Mouse (Mus musculus) lung, embryonic 16.5 days (tissue): Measurements from ENCODE around the gene 1700001C19Rik. TPM values are rescaled to one million over a fixed set of nuclear protein-coding genes. Genes with fewer than 3 reads are reported as not detected.

Experiments
- ATAC-seq: fragments of 200-750 bp; cut with Nextera tagmentation; 2 replicates; pipeline ENCODE4 v1.8.0; 2017; ENCODE audit warnings: low read depth, mild to moderate bottlenecking, moderate library complexity
- H3K27ac ChIP-seq: fragments of 300-500 bp; sonication (generic); 2 replicates; pipeline ENCODE4 v1.5.1; 2014; ENCODE audit warnings: mild to moderate bottlenecking, control low read depth, low read length
- H3K27me3 ChIP-seq: fragments of 300-500 bp; sonication (generic); 2 replicates; pipeline ENCODE4 v1.6.1; 2014; ENCODE audit warnings: low read depth, low read length, mixed read lengths; ENCODE audit not compliant: control insufficient read depth, insufficient read depth
- H3K36me3 ChIP-seq: fragments of 300-500 bp; sonication (generic); 2 replicates; pipeline ENCODE4 v1.6.1; 2014; ENCODE audit warnings: low read length; ENCODE audit not compliant: control insufficient read depth, insufficient read depth
- H3K4me1 ChIP-seq: fragments of 300-500 bp; sonication (generic); replicated peaks from 2 replicates; pipeline ENCODE4 v1.6.1; 2014; ENCODE audit warnings: low read length, mixed read lengths; ENCODE audit not compliant: control insufficient read depth, insufficient read depth
- H3K4me2 ChIP-seq: fragments of 300-500 bp; sonication (generic); 2 replicates; pipeline ENCODE4 v1.6.1; 2014; ENCODE audit warnings: low read depth, low read length, control low read depth
- H3K4me3 ChIP-seq: fragments of 300-500 bp; sonication (generic); 2 replicates; pipeline ENCODE4 v1.5.1; 2014; ENCODE audit warnings: mild to moderate bottlenecking, low read length, control low read depth
- H3K9ac ChIP-seq: fragments of 300-500 bp; sonication (generic); 2 replicates; pipeline ENCODE4 v1.6.1; 2014; ENCODE audit warnings: low read length, control low read depth
- H3K9me3 ChIP-seq: fragments of 300-500 bp; sonication (generic); 2 replicates; pipeline ENCODE4 v1.6.1; 2016; ENCODE audit warnings: low read length; ENCODE audit not compliant: control insufficient read depth
- WGBS: fragments of 180-500 bp; shearing (Covaris S2); extraction: QIAGEN DNeasy Blood & Tissue Kit; methylation state at CpG from one replicate; pipeline ENCODE4 v1.1.7; 2014; 5-methylcytosine and 5-hydroxymethylcytosine counted together
- polyA plus RNA-seq: library from polyadenylated mRNA; unstranded; fragments of >200 nt; fragmentation: Nextera tagmentation; extraction: Ambion mirVana; gene quantifications from 2 replicates; pipeline ENCODE4 v1.2.1, GENCODE M21; 2015

The 1700001C19Rik gene
- polyA plus RNA-seq, 1 experiment from 2014 or later = not detected

- WGBS = 84% methylated on average over 6 of the region's 6 CpGs
- peaks cover 30% of the 10 kb centered on the region for H3K36me3 ChIP-seq
- ATAC-seq = no peak
Measured at GRCm38 (mm10) chr17:47376779-47377280, 60.3 kb downstream of the 1700001C19Rik start.

GRCm38 (mm10) chr17:47373991-47374390, 63.2 kb downstream of the 1700001C19Rik start:
- H3K4me2 ChIP-seq = no peak overlapping the region
- H3K36me3 ChIP-seq = peaks cover 24% of the 10 kb centered on the region
- H3K9ac ChIP-seq = no peak overlapping the region
- no peaks in the 10 kb centered on the region for H3K9me3 ChIP-seq
- no peak overlapping the region for H3K4me3 ChIP-seq
- no peak for ATAC-seq
- no peaks in the 10 kb centered on the region for H3K27me3 ChIP-seq
- WGBS = 86% methylated on average over 6 of the region's 6 CpGs
- H3K4me1 ChIP-seq = 0 out of 2 replicates have a peak, but pooled peaks cover 2% of the 10 kb centered on the region
- H3K27ac ChIP-seq = no peak overlapping the region

More at GRCm38 (mm10) chr17:47376779-47377280, 60.3 kb downstream of the 1700001C19Rik start:
- H3K9me3 ChIP-seq = no peaks in the 10 kb centered on the region
- H3K4me3 ChIP-seq = no peak overlapping the region
- no peak overlapping the region for H3K4me2 ChIP-seq
- H3K27me3 ChIP-seq = no peaks in the 10 kb centered on the region
- H3K9ac ChIP-seq = no peak overlapping the region
- H3K4me1 ChIP-seq = no peaks in the 10 kb centered on the region
- H3K27ac ChIP-seq = no peak overlapping the region

GRCm38 (mm10) chr17:47371451-47371850, 65.7 kb downstream of the 1700001C19Rik start:
- Histone ChIP-seq H3K4me3 (no peak overlapping the region), H3K4me1 (0 out of 2 replicates have a peak, but pooled peaks cover 2% of the 10 kb centered on the region), H3K36me3 (peaks cover 12% of the 10 kb centered on the region), H3K27ac (no peak overlapping the region), H3K27me3 (no peaks in the 10 kb centered on the region; the same call in 1 of the 2 replicates), H3K9ac (no peak overlapping the region), H3K4me2 (no peak overlapping the region), H3K9me3 (no peaks in the 10 kb centered on the region)
- WGBS = 4% methylated on average over 4 of the region's 4 CpGs
- peak; percentile 75 for ATAC-seq

GRCm38 (mm10) chr17:47369087-47369443, 68.1 kb downstream of the 1700001C19Rik start:
- H3K9ac ChIP-seq = peak overlapping the region; percentile 72
- ATAC-seq = peak; percentile 61
- H3K36me3 ChIP-seq = peaks cover 4% of the 10 kb centered on the region; the same call in 1 of the 2 replicates
- 0 out of 2 replicates have a peak, but pooled peaks cover 2% of the 10 kb centered on the region for H3K4me1 ChIP-seq
- no peaks in the 10 kb centered on the region; the same call in 1 of the 2 replicates for H3K27me3 ChIP-seq
- H3K9me3 ChIP-seq = no peaks in the 10 kb centered on the region
- H3K4me3 ChIP-seq = peak overlapping the region; percentile 75
- H3K27ac ChIP-seq = no peak overlapping the region
- whole genome bisulfite sequencing = 1% methylated on average over 20 of the region's 20 CpGs
- peak overlapping the region; percentile 92 for H3K4me2 ChIP-seq

- Histone ChIP-seq H3K36me3 (peaks cover 4% of the 10 kb centered on the region; the same call in 1 of the 2 replicates), H3K27me3 (no peaks in the 10 kb centered on the region; the same call in 1 of the 2 replicates), H3K4me3 (peak within 1 kb of the TSS; percentile 75), H3K9ac (peak within 1 kb of the TSS; percentile 72), H3K4me1 (0 out of 2 replicates have a peak, but pooled peaks cover 2% of the 10 kb centered on the region), H3K9me3 (no peaks in the 10 kb centered on the region), H3K4me2 (peak within 1 kb of the TSS; percentile 92), H3K27ac (peak within 1 kb of the TSS; percentile 19; the same call in 1 of the 2 replicates)
- 3% methylated on average over 35 of the region's 35 CpGs for WGBS
- peak; percentile 89 for ATAC-seq
Measured at GRCm38 (mm10) chr17:47368401-47369086, 68.6 kb downstream of the 1700001C19Rik start, which contains the start of gene Mrps10. TSS of gene Mrps10 (plus strand) at chr17:47368887.

Other genes starting within 250 kb of the 1700001C19Rik start
- gene Mrps10, start 68.5 kb downstream of the 1700001C19Rik start, polyA plus RNA-seq = 68.7 and 72.4 TPM in 2 replicates
- 0.68 and 0.70 TPM in 2 replicates for gene Guca1b, start 52.0 kb downstream of the 1700001C19Rik start, polyA plus RNA-seq
- 1.2 and 1.8 TPM in 2 replicates for gene Guca1a, start 36.8 kb downstream of the 1700001C19Rik start, polyA plus RNA-seq
- gene AI661453, start 761 bp downstream of the 1700001C19Rik start, polyA plus RNA-seq = 1.8 and 2.3 TPM in 2 replicates
- gene Taf8, start 64.9 kb upstream of the 1700001C19Rik start, polyA plus RNA-seq = 30.5 and 30.9 TPM in 2 replicates
- gene Ccnd3, start 67.7 kb upstream of the 1700001C19Rik start, polyA plus RNA-seq = 258 and 277 TPM in 2 replicates
- gene Bysl, start 174.1 kb upstream of the 1700001C19Rik start, polyA plus RNA-seq = 17.0 and 19.4 TPM in 2 replicates
- gene Med20, start 174.2 kb upstream of the 1700001C19Rik start, polyA plus RNA-seq = 50.1 and 51.6 TPM in 2 replicates
- 1.8 and 2.2 TPM in 2 replicates for gene Gm20517, start 174.2 kb upstream of the 1700001C19Rik start, polyA plus RNA-seq
- 2.5 and 2.6 TPM in 2 replicates for gene Usp49, start 193.3 kb upstream of the 1700001C19Rik start, polyA plus RNA-seq